Mouse (Mus musculus) ES-E14 (cell line): ENCODE data around the gene Pla2g6.

Source experiments
- CHD2 ChIP-seq: IDR thresholded peaks from 2 replicates; pipeline ENCODE4 v1.6.1; 2014; ENCODE audit warnings: mild to moderate bottlenecking, low read depth, low read length, inconsistent platforms
- HCFC1 ChIP-seq: IDR thresholded peaks from 2 replicates; pipeline ENCODE4 v1.6.1; 2012; ENCODE audit warnings: low read length, inconsistent platforms, borderline replicate concordance; ENCODE audit not compliant: insufficient read depth
- ZC3H11A ChIP-seq: IDR thresholded peaks from 2 replicates; pipeline ENCODE4 v1.6.1; 2012; ENCODE audit warnings: low read depth, mild to moderate bottlenecking, inconsistent platforms, low read length, borderline replicate concordance

DNA sequence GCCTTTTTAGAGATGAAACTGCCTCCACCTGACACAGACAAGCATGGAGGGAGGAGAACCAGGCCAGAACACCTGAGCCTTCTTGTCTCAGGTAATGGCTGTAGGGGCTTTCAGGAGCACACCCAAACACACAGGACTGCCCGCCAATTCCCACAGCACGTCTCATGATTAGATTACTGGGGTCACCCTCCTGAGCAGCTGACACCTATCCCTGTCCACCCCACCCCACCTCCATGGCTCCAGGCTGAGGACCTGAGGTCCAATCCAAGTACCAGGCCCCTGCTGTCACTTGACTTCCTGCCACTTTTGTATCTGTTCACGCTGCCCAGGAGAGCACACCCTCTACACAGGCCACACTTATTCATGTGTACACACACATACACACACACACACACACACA, 2.4 kb downstream of the Pla2g6 start:
- no peak for TF ChIP-seq CHD2
- no peak for TF ChIP-seq ZC3H11A
- TF ChIP-seq HCFC1, result no peak
